Comparison of ENCODE assay signal across 9 mouse cellular contexts in the genomic region with DNA sequence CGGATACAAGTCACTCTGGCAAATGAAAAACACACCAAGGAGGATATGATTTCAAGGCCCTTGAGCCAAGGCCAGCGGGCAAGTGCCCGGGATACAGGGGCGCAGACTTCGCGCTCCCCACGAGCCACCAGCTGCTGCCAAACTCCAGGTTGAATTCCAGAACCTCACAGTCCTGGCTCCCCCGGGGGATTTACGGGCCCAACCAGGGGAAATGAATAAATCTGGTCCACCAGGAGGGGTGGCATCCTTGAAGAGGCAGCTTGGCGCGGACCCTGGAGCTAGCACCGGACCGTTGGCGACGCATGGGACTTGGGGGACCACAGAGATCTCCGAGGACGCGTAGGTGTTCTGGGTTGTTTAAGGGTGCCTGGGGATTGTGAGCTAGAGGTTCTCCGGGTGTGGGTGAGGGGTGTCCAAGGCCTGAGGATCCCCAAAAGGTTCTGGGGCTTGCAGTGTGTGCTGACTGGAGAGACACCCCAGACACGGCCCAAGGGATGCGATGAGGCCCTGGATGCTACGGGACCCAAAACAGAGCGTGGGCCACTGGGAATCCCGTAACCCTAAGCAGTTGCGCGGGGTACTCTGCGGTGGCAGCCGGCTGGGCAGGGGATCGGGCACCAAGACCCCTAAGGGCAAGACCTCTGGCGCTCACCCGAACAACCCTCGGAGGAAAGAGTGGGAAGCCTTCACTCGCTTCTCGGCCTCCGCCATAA. TPM values are rescaled to one million over a fixed set of nuclear protein-coding genes. Genes with fewer than 3 reads are reported as not detected.
DNase-seq lines count a peak whose midpoint lies in the region; ATAC-seq and TF ChIP-seq lines count a peak whose summit lies in the region.
"Had no signal": no experiment of that assay in that cellular context is flagged by ENCODE, and none has a peak within 500 bp of the region (broad histone marks: within the 10 kb centered on the region; RNA-seq: fewer than 3 reads in every experiment).

No protein-coding gene starts in this region.

- H3K27me3 ChIP-seq in erythroblast, embryonic 14.5 days (ENCODE audit: control insufficient read depth) = peaks cover 7% of the 10 kb centered on the region
- no peaks in the 10 kb centered on the region for H3K27me3 ChIP-seq in embryonic facial prominence, embryonic 12.5 days
- H3K27me3 ChIP-seq in heart, embryonic 14.5 days (ENCODE audit: control insufficient read depth, insufficient read depth, low read length) = no peaks in the 10 kb centered on the region
- H3K27me3 ChIP-seq in kidney, postnatal 0 days (ENCODE audit: insufficient read depth, low read length) = no peaks in the 10 kb centered on the region

- peak; percentile 63 for DNase-seq in adrenal gland, adult 2 months
- peak; percentile 22 for DNase-seq in kidney, postnatal 0 days (ENCODE audit: low spot score)
- DNase-seq in lung, postnatal 14 days = peak; percentile 7
- peak; percentile 19 for DNase-seq in right cerebral cortex, postnatal 25 days

- peaks cover 5% of the 10 kb centered on the region; the same call in 1 of the 2 replicates for H3K9me3 ChIP-seq in erythroblast, embryonic 14.5 days (ENCODE audit: control insufficient read depth, low read length)
- peaks cover 5% of the 10 kb centered on the region; the same call in 1 of the 2 replicates for H3K9me3 ChIP-seq in embryonic facial prominence, embryonic 12.5 days
- H3K9me3 ChIP-seq in heart, embryonic 14.5 days (ENCODE audit: control insufficient read depth, low read length) = 0 out of 2 replicates have a peak, but pooled peaks cover 3% of the 10 kb centered on the region
- no peaks in the 10 kb centered on the region for H3K9me3 ChIP-seq in kidney, postnatal 0 days (replicated peaks; ENCODE audit: low read length)

- 0 out of 2 replicates have a peak overlapping the region, but pooled peaks have one; percentile 30 for H3K27ac ChIP-seq in embryonic facial prominence, embryonic 12.5 days
- 0 out of 4 replicates have a peak overlapping the region, but pooled peaks of 1 of the 2 experiments have one; percentile 38 for H3K27ac ChIP-seq in heart, embryonic 14.5 days (replicated peaks in 1 of 2; ENCODE audit: control insufficient read depth in 1 of 2, insufficient read depth in 1 of 2, low read depth in 2 of 2, low read length in 2 of 2)
- H3K27ac ChIP-seq in kidney, postnatal 0 days = no peak overlapping the region

- H3K9ac ChIP-seq in embryonic facial prominence, embryonic 12.5 days = peak overlapping the region; percentile 80
- H3K9ac ChIP-seq in heart, embryonic 14.5 days (ENCODE audit: low read length) = peak overlapping the region; percentile 86
- H3K9ac ChIP-seq in kidney, postnatal 0 days (ENCODE audit: low read depth, low read length) = peak overlapping the region; percentile 70

- peak overlapping the region; percentile 65 for H3K4me3 ChIP-seq in erythroblast, embryonic 14.5 days (replicated peaks)
- H3K4me3 ChIP-seq in embryonic facial prominence, embryonic 12.5 days = peak overlapping the region; percentile 78
- H3K4me3 ChIP-seq in heart, embryonic 14.5 days (ENCODE audit: control insufficient read depth in 1 of 2, insufficient read depth in 1 of 2, low read depth in 1 of 2, low read length in 2 of 2) = peak overlapping the region; percentile 79 to 80
- peak overlapping the region; percentile 75 for H3K4me3 ChIP-seq in kidney, postnatal 0 days (replicated peaks; ENCODE audit: low read depth, low read length)

- peaks cover 10% of the 10 kb centered on the region for H3K4me1 ChIP-seq in erythroblast, embryonic 14.5 days (ENCODE audit: control insufficient read depth)
- H3K4me1 ChIP-seq in embryonic facial prominence, embryonic 12.5 days = peaks cover 12% of the 10 kb centered on the region; the same call in 1 of the 2 replicates
- no peaks in the 10 kb centered on the region for H3K4me1 ChIP-seq in heart, embryonic 14.5 days (ENCODE audit: control insufficient read depth in 2 of 2, insufficient read depth in 2 of 2, low read length in 2 of 2)
- H3K4me1 ChIP-seq in kidney, postnatal 0 days (replicated peaks; ENCODE audit: insufficient read depth, low read length) = 0 out of 2 replicates have a peak, but pooled peaks cover 8% of the 10 kb centered on the region

- ATAC-seq in erythroblast, adult 5-6 weeks (replicated peaks; ENCODE audit: low FRiP score, poor library complexity, severe bottlenecking) = no peak
- peak; percentile 81; the same call in 1 of the 2 replicates for ATAC-seq in embryonic facial prominence, embryonic 12.5 days (ENCODE audit: insufficient number of reproducible peaks, insufficient read depth, low FRiP score, low TSS enrichment)
- peak; percentile 41 for ATAC-seq in heart, embryonic 14.5 days (ENCODE audit: insufficient number of reproducible peaks, insufficient read depth, low FRiP score, low read depth)
- ATAC-seq in kidney, postnatal 0 days (replicated peaks; ENCODE audit: low FRiP score, low read depth) = peak; percentile 82

- TF ChIP-seq CTCF in kidney, postnatal 0 days (IDR thresholded peaks at IDR 0.05; ENCODE audit: low read depth) = no peak

- peak overlapping the region; percentile 93 for H3K4me2 ChIP-seq in embryonic facial prominence, embryonic 12.5 days (replicated peaks)
- peak overlapping the region; percentile 90 for H3K4me2 ChIP-seq in heart, embryonic 14.5 days (ENCODE audit: low read length)
- peak overlapping the region; percentile 91 for H3K4me2 ChIP-seq in kidney, postnatal 0 days (ENCODE audit: low read length)

- WGBS in embryonic facial prominence, embryonic 12.5 days = under 1% methylated on average over 35 of the region's 35 CpGs
- WGBS in heart, embryonic 14.5 days = under 1% methylated on average over 35 of the region's 35 CpGs
- under 1% methylated on average over 34 of the region's 35 CpGs for WGBS in kidney, postnatal 0 days

- no peaks in the 10 kb centered on the region for H3K36me3 ChIP-seq in erythroblast, embryonic 14.5 days (ENCODE audit: control insufficient read depth)
- H3K36me3 ChIP-seq in embryonic facial prominence, embryonic 12.5 days = no peaks in the 10 kb centered on the region
- H3K36me3 ChIP-seq in heart, embryonic 14.5 days (ENCODE audit: control insufficient read depth, insufficient read depth, low read length) = no peaks in the 10 kb centered on the region
- H3K36me3 ChIP-seq in kidney, postnatal 0 days (ENCODE audit: insufficient read depth, low read length) = no peaks in the 10 kb centered on the region

RNA-seq across cellular contexts. Expression of gene Napb, which starts 0.5 kb away (rescaled TPM):
- polyA plus RNA-seq in erythroblast, embryonic 14.5 days (2012) = not detected in 2 replicates
- not detected in 2 replicates for total RNA-seq in erythroblast, adult 5-6 weeks (2015; ENCODE audit: low replicate concordance)
- 0.28 TPM in 1 of 2 replicates, not detected in the other for total RNA-seq in erythroblast, adult 5-6 weeks (2017; ENCODE audit: low replicate concordance)
- 1 to 10 TPM; 4.8 to 5.1 TPM for total RNA-seq in adrenal gland, adult 2 months (2021)
- polyA plus RNA-seq in adrenal gland, adult 2 months (2012; rRNA removed) = 0.49 and 0.61 TPM in 2 replicates
- polyA plus RNA-seq in embryonic facial prominence, embryonic 12.5 days (2016; fragmentation: Nextera tagmentation; extraction: Ambion mirVana) = 7.1 and 7.6 TPM in 2 replicates
- 3.0 and 3.4 TPM in 2 replicates for polyA plus RNA-seq in heart, embryonic 14.5 days (2014; fragmentation: Nextera tagmentation; extraction: Ambion mirVana)
- polyA plus RNA-seq in kidney, postnatal 0 days (2015; fragmentation: Nextera tagmentation; extraction: Ambion mirVana) = 1.3 and 1.4 TPM in 2 replicates

RNA-seq across cellular contexts. Expression of gene Cstl1, which starts 18.4 kb away (rescaled TPM):
- polyA plus RNA-seq in erythroblast, embryonic 14.5 days (2012) = not detected in 2 replicates
- not detected in 2 replicates for total RNA-seq in erythroblast, adult 5-6 weeks (2015; ENCODE audit: low replicate concordance)
- total RNA-seq in erythroblast, adult 5-6 weeks (2017; ENCODE audit: low replicate concordance) = not detected in 2 replicates
- under 1 TPM in 1 of 2 experiments, not detected in 1; 0.62 TPM for total RNA-seq in adrenal gland, adult 2 months (2021)
- polyA plus RNA-seq in adrenal gland, adult 2 months (2012; rRNA removed) = not detected in 2 replicates
- polyA plus RNA-seq in embryonic facial prominence, embryonic 12.5 days (2016; fragmentation: Nextera tagmentation; extraction: Ambion mirVana) = not detected in 2 replicates
- polyA plus RNA-seq in heart, embryonic 14.5 days (2014; fragmentation: Nextera tagmentation; extraction: Ambion mirVana) = not detected in 2 replicates
- polyA plus RNA-seq in kidney, postnatal 0 days (2015; fragmentation: Nextera tagmentation; extraction: Ambion mirVana) = not detected in 2 replicates
- total RNA-seq: heart, postnatal 36 days had no signal

RNA-seq across cellular contexts. Expression of gene Cst11, which starts 39.5 kb away (rescaled TPM):
- not detected in 2 replicates for polyA plus RNA-seq in erythroblast, embryonic 14.5 days (2012)
- not detected in 2 replicates for total RNA-seq in erythroblast, adult 5-6 weeks (2015; ENCODE audit: low replicate concordance)
- total RNA-seq in erythroblast, adult 5-6 weeks (2017; ENCODE audit: low replicate concordance) = not detected in 2 replicates
- total RNA-seq in adrenal gland, adult 2 months (2021) = not detected
- not detected in 2 replicates for polyA plus RNA-seq in adrenal gland, adult 2 months (2012; rRNA removed)
- not detected in 2 replicates for polyA plus RNA-seq in embryonic facial prominence, embryonic 12.5 days (2016; fragmentation: Nextera tagmentation; extraction: Ambion mirVana)
- polyA plus RNA-seq in heart, embryonic 14.5 days (2014; fragmentation: Nextera tagmentation; extraction: Ambion mirVana) = not detected in 2 replicates
- not detected in 2 replicates for polyA plus RNA-seq in kidney, postnatal 0 days (2015; fragmentation: Nextera tagmentation; extraction: Ambion mirVana)
- total RNA-seq: heart, postnatal 36 days had no signal

RNA-seq across cellular contexts. Expression of gene 8030411F24Rik, which starts 50.0 kb away (rescaled TPM):
- polyA plus RNA-seq in erythroblast, embryonic 14.5 days (2012) = not detected in 2 replicates
- not detected in 2 replicates for total RNA-seq in erythroblast, adult 5-6 weeks (2015; ENCODE audit: low replicate concordance)
- total RNA-seq in erythroblast, adult 5-6 weeks (2017; ENCODE audit: low replicate concordance) = not detected in 2 replicates
- not detected for total RNA-seq in adrenal gland, adult 2 months (2021)
- polyA plus RNA-seq in adrenal gland, adult 2 months (2012; rRNA removed) = not detected in 2 replicates
- polyA plus RNA-seq in embryonic facial prominence, embryonic 12.5 days (2016; fragmentation: Nextera tagmentation; extraction: Ambion mirVana) = not detected in 2 replicates
- not detected in 2 replicates for polyA plus RNA-seq in heart, embryonic 14.5 days (2014; fragmentation: Nextera tagmentation; extraction: Ambion mirVana)
- not detected in 2 replicates for polyA plus RNA-seq in kidney, postnatal 0 days (2015; fragmentation: Nextera tagmentation; extraction: Ambion mirVana)
- total RNA-seq: heart, postnatal 36 days had no signal

RNA-seq across cellular contexts. Expression of gene Gzf1, which starts 50.9 kb away (rescaled TPM):
- polyA plus RNA-seq in erythroblast, embryonic 14.5 days (2012) = 0.06 and 0.09 TPM in 2 replicates
- total RNA-seq in erythroblast, adult 5-6 weeks (2015; ENCODE audit: low replicate concordance) = 3.1 and 5.6 TPM in 2 replicates
- total RNA-seq in erythroblast, adult 5-6 weeks (2017; ENCODE audit: low replicate concordance) = 4.5 and 5.3 TPM in 2 replicates
- 10 to 100 TPM; 26.8 to 31.7 TPM for total RNA-seq in adrenal gland, adult 2 months (2021)
- 7.7 and 10.5 TPM in 2 replicates for polyA plus RNA-seq in adrenal gland, adult 2 months (2012; rRNA removed)
- polyA plus RNA-seq in embryonic facial prominence, embryonic 12.5 days (2016; fragmentation: Nextera tagmentation; extraction: Ambion mirVana) = 23.1 and 25.1 TPM in 2 replicates
- polyA plus RNA-seq in heart, embryonic 14.5 days (2014; fragmentation: Nextera tagmentation; extraction: Ambion mirVana) = 15.6 and 17.9 TPM in 2 replicates
- 20.0 and 20.5 TPM in 2 replicates for polyA plus RNA-seq in kidney, postnatal 0 days (2015; fragmentation: Nextera tagmentation; extraction: Ambion mirVana)

Comparison
In these comparisons a context has a peak if more than half of its experiments do, and no peak if none do; other contexts are left out.
1. DNase-seq: peak in every context shown above with its lines; median percentile 63 in adrenal gland, adult 2 months; 22 in kidney, postnatal 0 days; 19 in right cerebral cortex, postnatal 25 days; 7 in lung, postnatal 14 days.